Mouse (Mus musculus): ENCODE measurements around the gene Tmem143. TPM values are rescaled to one million over a fixed set of nuclear protein-coding genes. Genes with fewer than 3 reads are reported as not detected.
A peak's percentile ranks its signal among the peaks of the same experiment; 100 is the strongest.
"Not testable (repeated sequence)": the region's sequence is repeated elsewhere in the genome, so short reads cannot be mapped to it uniquely, and the experiment has no call there.

The Tmem143 gene
- total RNA-seq, 2 experiments from 2014 or later = 30.2 to 33.3 TPM

- no peak for DNase-seq (ENCODE audit: low spot score in 2 of 2)
These were observed 15.7 kb upstream of the Tmem143 start for GRCm38 (mm10) chr7:45881011-45881410.

- no peak for DNase-seq (ENCODE audit: low spot score in 2 of 2)
These were observed 9.5 kb upstream of the Tmem143 start for GRCm38 (mm10) chr7:45887246-45887645.

DNA sequence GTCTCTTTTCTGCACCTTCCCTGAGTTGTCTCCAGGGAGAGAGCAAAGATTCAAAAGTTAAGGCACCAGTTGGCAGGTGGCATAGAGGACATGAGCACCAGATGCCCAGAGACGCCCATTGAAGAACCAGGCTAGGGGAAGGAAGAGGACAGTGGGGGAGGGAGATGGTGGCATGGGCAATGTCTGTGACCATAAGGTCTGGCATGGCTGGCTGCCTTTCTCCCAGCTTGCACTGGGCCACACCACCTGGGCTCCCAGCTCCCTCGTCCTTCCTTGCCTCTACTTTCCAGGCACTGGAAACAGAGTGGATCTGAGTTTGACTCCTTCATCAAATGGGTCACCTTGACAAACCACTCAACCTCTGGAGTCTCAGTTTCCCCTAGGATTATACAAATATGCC lies 4.1 kb upstream of the Tmem143 start:
- no peak for DNase-seq (ENCODE audit: low spot score in 2 of 2)

GRCm38 (mm10) chr7:45895931-45896516 lies 717 bp upstream of the Tmem143 start:
- DNase-seq (ENCODE audit: low spot score in 2 of 2) = no peak

DNA sequence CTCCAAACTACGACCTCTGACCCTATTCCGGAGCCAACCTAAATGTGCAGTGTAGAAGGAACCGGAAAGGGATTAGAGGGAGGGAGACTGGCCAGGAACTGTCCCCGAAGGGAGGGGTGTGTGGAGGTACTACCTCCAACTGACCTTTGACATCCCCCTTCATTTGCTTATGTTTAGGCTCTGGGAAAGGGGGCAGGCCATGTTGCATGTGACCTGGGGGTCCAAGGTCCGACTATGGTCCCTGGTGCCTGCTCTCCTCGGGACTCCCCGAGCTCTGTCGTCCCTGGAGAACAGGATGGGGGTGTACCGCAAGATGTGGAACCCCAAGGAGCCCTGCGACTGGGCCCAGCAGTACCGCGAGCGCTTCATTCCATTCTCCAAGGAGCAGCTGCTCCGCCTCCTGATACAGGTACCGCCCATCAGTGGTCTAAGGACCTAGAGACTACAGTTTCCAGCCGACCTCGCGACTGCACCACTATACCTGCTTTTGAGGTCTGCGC lies 567 bp downstream of the Tmem143 start:
- DNase-seq (ENCODE audit: low spot score in 2 of 2) = peak in 1 of 2 experiments; percentile 37

- DNase-seq (ENCODE audit: low spot score in 2 of 2) = not testable (repeated sequence)
These were observed 1.4 kb downstream of the Tmem143 start for GRCm38 (mm10) chr7:45898125-45898524.

DNA sequence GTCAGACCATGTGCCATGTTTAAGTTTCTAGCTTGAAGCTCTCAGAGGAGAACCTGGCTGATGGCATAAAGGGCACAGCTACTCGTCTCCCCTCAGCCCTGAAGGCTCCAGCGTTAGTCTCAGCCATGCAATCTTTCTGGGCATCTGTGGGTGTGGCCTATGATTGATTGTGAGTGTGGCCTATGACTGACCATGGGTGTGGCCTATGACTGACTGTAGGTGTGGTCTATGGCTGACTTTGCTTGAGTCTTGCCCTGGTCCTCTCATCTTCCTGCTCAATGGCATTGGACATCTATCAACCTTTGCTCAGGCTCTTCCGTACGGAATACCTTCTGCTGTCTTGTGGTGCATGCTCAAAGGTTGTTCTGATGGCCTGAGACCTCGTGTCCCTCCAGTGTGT lies 4.8 kb downstream of the Tmem143 start:
- no peak for DNase-seq (ENCODE audit: low spot score in 2 of 2)

DNA sequence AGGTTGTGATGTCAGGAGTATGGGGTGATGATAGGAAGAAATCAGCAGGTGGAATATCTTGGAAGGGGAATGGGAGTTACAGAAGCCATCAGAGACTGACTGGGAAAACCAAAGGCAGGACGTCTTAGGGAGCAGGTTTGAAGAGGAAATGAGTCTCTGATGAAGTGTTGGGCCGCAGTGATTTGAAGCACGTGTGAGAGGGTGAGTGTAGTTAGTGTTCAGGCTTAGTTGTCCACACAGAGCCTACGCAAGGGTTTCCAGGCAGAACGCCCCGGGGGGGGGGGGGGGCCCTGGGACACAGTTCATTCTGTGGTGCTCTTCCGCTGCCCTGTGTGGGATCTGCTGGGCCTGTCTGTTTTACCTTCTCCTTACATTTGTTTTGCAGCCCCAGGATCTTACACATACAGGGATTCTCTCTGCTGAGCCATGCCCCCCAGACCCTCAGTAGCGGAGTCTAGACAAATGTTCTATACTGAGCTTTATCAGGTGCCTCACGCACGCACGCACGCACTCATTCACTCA lies 5.8 kb downstream of the Tmem143 start:
- no peak for DNase-seq (ENCODE audit: low spot score in 2 of 2)

DNA sequence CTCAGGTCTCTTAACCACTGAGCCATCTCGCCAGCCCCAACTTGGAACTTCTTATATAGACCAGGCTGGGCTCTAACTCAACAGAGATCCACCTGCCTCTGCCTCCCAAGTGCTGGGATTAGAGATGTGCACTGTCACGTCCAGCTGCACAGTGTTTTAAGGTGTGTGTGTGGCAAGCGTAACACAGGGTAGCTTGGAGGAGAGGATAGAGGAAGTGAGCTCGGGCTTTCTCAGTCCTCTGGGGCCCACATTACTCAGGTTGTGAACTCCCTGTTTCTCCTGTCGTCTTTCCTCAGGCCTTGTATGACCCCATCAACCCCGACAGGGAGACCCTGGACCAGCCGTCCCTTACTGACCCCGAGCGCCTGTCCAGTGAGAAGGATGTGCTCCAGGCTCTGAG lies 9.9 kb downstream of the Tmem143 start:
- DNase-seq (ENCODE audit: low spot score in 2 of 2) = no peak

- DNase-seq (ENCODE audit: low spot score in 2 of 2) = no peak
These were observed 11.6 kb downstream of the Tmem143 start for GRCm38 (mm10) chr7:45908384-45908783.

- no peak for DNase-seq (ENCODE audit: low spot score in 2 of 2)
These were observed 12.4 kb downstream of the Tmem143 start for GRCm38 (mm10) chr7:45909145-45909544.

DNA sequence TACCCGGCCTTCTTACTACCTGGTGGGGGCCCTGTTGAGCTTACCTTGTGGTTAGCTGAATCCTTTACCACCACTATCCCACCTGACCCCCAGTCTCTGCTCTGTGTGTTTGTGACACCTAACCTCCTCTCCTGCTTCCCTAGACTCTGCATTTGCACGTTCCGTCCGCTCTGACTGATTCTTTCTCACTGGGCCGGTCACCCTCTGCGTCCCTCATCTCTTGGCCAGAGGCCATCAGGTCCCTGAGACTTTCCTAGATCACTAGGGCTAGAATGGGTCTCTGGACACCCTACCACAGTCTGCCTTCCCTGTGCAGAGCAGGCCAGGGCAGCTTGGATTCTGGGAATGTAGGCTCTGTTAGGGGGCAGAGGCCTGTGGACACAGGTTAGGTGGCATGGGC lies 17.3 kb downstream of the Tmem143 start:
- DNase-seq (ENCODE audit: low spot score in 2 of 2) = no peak

DNA sequence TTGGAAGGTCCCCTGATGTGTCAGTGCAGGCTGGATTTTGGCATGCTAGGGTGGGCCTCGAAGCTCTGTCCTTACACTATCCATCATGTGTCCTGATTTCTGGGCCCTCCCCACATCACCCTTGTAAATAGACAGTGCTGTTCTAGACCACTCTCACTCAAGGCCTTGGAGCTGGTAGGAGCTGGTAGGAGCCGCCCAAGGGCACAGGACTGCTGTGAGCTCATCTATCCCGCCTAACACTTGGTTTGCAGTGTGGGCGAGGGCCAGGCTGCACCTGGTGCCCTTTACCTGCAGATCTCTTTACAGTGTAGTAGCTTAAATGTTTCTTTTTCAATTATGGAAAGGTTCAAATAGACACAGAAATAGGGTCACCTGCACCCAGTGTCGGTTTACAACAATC lies 18.3 kb downstream of the Tmem143 start:
- DNase-seq (ENCODE audit: low spot score in 2 of 2) = no peak

GRCm38 (mm10) chr7:45916056-45917003 lies 19.6 kb downstream of the Tmem143 start:
- DNase-seq (ENCODE audit: low spot score in 2 of 2) = peak; percentile 68 to 71

DNA sequence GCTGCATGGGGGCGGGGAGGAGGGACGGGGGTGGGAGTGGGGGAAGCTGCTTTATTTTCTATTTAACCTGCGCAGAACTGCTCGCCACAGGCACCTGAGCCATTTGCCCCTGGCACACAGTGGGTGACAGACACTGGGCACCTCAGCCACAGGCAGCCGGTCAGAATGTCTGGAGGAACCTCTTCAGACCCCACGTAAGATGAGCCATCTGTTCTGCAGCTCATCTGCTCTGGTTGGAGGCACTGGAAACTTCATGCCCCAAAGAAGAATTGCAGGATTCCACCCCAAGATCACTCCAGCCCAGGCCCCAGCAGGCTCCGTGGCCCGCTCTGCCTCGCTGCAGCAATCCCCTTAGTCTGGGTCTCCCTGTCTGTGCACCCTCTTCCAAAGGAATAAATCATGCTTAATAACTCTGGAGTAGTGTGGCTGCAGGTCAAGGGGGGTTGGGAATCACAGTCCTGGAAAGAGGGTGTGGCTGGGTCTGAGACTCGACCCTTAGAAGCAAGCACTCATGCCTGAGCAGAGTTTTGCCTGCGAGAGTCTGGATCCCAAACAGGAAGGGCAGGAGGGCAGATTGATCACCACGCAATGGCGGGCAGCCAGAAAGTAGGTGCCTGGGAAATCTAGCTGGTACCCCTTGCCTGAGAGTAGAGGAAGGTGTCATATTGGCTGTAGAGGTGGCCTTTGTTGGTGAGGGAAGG lies 20.4 kb downstream of the Tmem143 start:
- DNase-seq (ENCODE audit: low spot score in 2 of 2) = no peak

GRCm38 (mm10) chr7:45917926-45918325 lies 21.2 kb downstream of the Tmem143 start:
- DNase-seq (ENCODE audit: low spot score in 2 of 2) = no peak

DNA sequence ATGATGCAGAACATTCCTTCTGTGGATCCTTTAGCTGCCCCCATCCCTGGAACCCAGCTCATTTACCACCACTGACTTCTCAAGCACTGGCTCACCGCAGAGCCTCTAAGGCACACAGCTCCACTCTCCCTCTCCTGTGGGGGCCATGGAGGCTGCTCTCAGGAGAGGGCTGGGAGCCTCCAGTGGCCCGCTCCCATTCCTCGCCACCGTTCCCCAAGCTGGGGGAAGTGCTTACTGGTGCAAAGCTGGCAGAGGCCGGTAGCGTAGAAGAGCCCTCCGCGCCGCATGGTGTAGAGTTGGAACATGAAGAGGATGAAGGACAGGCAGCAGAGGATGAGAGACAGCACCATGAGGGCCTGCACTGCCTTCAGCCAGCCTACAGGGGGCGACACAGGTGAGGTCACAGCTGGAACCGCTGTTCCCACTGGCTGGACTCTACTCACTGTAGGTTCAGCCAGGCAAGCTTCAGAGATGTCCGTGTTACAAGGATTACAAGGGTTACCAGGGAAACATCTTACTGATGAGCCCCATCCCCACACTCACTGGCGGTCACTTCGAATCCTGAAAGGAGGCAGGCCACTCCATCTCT lies 22.4 kb downstream of the Tmem143 start:
- no peak for DNase-seq (ENCODE audit: low spot score in 2 of 2)

DNA sequence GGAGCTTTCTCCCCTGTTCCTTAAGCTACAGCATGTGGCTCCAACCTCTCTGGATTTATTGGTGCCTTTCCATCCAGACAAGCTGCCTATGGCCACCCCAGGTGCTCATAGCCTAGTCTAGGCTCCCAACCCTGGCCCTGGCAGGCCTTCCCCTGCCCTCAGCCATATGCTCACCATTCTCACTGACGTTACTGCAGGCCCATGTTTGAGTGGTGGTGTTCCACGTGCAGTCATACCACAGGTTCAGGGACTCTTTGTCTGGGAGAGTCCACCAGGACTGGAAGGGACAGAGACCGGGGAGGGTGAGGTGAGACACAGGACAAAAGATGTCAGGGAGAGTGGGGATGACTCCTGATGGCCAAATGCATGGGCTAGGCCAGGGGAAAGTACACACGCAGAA lies 23.0 kb downstream of the Tmem143 start:
- DNase-seq (ENCODE audit: low spot score in 2 of 2) = no peak

DNA sequence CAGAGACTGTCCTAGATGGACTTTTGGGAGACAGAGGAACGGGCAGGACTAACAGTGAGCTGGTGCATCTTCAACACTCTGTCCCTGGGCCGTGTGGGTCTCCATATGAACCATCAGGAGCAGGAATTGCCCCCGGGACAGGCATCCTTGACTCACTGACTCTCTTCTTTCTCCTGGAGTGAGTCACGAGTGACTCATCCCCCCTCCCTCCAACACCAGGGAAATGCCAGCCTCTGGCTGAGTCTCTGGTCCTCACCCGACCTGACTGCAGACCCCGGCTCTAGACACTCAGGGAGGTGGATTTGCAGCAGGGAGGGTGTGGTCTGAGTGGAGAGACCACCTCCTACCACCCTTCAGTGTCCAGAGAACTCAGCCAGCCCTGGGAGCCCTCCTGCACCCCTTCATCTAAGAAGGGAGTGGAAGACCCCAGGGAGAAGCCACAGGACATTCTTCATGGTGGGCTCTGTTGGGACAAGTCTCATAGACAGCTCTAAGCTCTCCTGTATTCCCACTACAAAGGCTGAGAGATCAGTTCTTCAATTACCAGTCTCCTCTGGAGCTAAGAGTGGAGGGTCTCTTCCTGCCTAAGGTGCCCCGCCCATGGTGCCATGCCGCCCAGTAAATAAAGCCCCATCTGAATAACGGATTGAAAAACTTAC lies 24.0 kb downstream of the Tmem143 start:
- DNase-seq (ENCODE audit: low spot score in 2 of 2) = peak in 1 of 2 experiments; percentile 57

DNA sequence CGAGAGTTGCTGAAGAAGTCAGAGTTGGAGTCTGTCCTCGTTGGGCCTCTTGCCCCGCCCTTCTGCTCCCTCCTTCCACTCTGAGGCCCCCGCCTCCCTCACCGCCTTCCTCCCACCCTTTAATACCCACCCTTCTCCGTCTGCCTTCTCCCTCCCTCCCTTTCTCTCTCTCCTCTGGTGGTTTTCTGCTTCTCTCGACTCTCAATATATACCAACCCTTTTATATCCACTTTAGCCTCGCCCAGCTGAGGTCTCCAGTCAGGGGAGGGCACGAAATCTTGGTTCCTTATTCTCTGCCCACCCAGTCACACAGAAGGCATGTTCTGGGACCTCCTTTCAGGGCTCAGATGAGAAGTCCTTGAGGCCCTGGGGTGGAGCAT lies 24.5 kb downstream of the Tmem143 start, which contains the start of gene Emp3:
Emp3 (minus strand) TSS at position 163 of the 380 bp plus-strand sequence.
- DNase-seq (ENCODE audit: low spot score in 2 of 2) = no peak

Measured in adrenal gland, postnatal 4 days (tissue).